In the genomic region with DNA sequence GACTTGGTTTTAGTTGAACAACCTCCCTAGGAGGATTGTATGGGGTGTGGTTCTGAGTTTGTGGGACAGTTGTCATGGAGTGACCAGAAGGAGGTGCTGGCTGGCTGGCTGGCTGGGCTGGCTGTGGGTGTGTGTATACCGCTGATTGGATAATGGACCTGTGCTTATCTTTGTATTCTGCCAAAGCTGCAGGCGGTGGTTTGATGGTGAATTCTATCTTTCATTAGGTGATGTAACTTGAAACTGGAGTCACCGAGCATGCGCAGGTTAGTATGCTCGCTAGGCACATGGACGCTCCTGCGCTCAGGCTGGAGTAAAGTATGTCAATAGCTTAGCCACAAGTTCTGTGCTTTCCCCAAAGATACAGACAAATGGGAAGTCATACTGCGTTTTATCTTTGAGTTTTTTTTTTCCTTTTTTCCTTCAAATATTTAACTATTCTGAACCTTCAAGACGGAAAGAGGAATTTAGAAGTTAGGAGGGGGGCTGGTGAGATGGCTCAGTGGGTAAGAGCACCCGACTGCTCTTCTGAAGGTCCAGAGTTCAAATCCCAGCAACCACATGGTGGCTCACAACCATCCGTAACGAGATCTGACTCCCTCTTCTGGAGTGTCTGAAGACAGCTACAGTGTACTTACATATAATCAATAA, we compare ENCODE assay signal across 31 mouse cellular contexts. TPM values are rescaled to one million over a fixed set of nuclear protein-coding genes. Genes with fewer than 3 reads are reported as not detected.
DNase-seq lines count a peak whose midpoint lies in the region; ATAC-seq and TF ChIP-seq lines count a peak whose summit lies in the region.
"Had no signal": no experiment of that assay in that cellular context is flagged by ENCODE, and none has a peak within 500 bp of the region (broad histone marks: within the 10 kb centered on the region; RNA-seq: fewer than 3 reads in every experiment).

No protein-coding gene starts in this region.

- no peaks in the 10 kb centered on the region for H3K9me3 ChIP-seq in intestine, embryonic 14.5 days (ENCODE audit: control insufficient read depth, low read length)
- H3K9me3 ChIP-seq in intestine, embryonic 16.5 days (ENCODE audit: control insufficient read depth, low read length): no peaks in the 10 kb centered on the region
- H3K9me3 ChIP-seq in MEL (replicated peaks; ENCODE audit: insufficient read depth, low read length): no peaks in the 10 kb centered on the region
- H3K9me3 ChIP-seq in embryonic facial prominence, embryonic 10.5 days: peaks cover 6% of the 10 kb centered on the region; the same call in 1 of the 2 replicates
- H3K9me3 ChIP-seq: embryonic facial prominence, embryonic 13.5 days; forebrain, embryonic 12.5 days; forebrain, embryonic 15.5 days; heart, embryonic 10.5 days; hindbrain, embryonic 12.5 days; hindbrain, embryonic 15.5 days; intestine, embryonic 15.5 days had no signal

- H3K79me2 ChIP-seq in MEL (ENCODE audit: control insufficient read depth, insufficient read depth, low read length, poor library complexity): peaks cover 6% of the 10 kb centered on the region; the same call in 1 of the 2 replicates

- H3K9ac ChIP-seq in intestine, embryonic 14.5 days (ENCODE audit: low read length): no peak overlapping the region
- H3K9ac ChIP-seq in intestine, embryonic 16.5 days (ENCODE audit: low read depth, low read length): no peak overlapping the region
- H3K9ac ChIP-seq in MEL (ENCODE audit: control insufficient read depth, low read depth, low read length, poor library complexity, severe bottlenecking): peak overlapping the region; percentile 92
- H3K9ac ChIP-seq: embryonic facial prominence, embryonic 13.5 days; forebrain, embryonic 12.5 days; forebrain, embryonic 15.5 days; heart, embryonic 13.5 days; hindbrain, embryonic 12.5 days; hindbrain, embryonic 15.5 days; intestine, embryonic 15.5 days had no signal

- H3K4me1 ChIP-seq in intestine, embryonic 14.5 days (replicated peaks; ENCODE audit: control insufficient read depth, insufficient read depth, low read length): no peaks in the 10 kb centered on the region
- H3K4me1 ChIP-seq in intestine, embryonic 16.5 days (ENCODE audit: control insufficient read depth, insufficient read depth, low read length): no peaks in the 10 kb centered on the region
- peaks cover 0 to 15% of the 10 kb centered on the region in 2 experiments; a peak in 3 of 4 replicates for H3K4me1 ChIP-seq in MEL (ENCODE audit: control insufficient read depth in 1 of 2, insufficient read depth in 2 of 2, low read length in 2 of 2)
- no peaks in the 10 kb centered on the region for H3K4me1 ChIP-seq in embryonic facial prominence, embryonic 10.5 days
- H3K4me1 ChIP-seq: embryonic facial prominence, embryonic 13.5 days; forebrain, embryonic 12.5 days; forebrain, embryonic 15.5 days; heart, embryonic 10.5 days; hindbrain, embryonic 12.5 days; hindbrain, embryonic 15.5 days; intestine, embryonic 15.5 days had no signal

- peak; percentile 37 for TF ChIP-seq RAD21 in MEL (IDR thresholded peaks at IDR 0.05; ENCODE audit: low read depth, low read length)

- H3K4me2 ChIP-seq in intestine, embryonic 14.5 days (ENCODE audit: low read length): no peak overlapping the region
- no peak overlapping the region for H3K4me2 ChIP-seq in intestine, embryonic 16.5 days (ENCODE audit: low read depth, low read length)
- H3K4me2 ChIP-seq: embryonic facial prominence, embryonic 13.5 days; forebrain, embryonic 12.5 days; forebrain, embryonic 15.5 days; heart, embryonic 13.5 days; hindbrain, embryonic 12.5 days; hindbrain, embryonic 15.5 days; intestine, embryonic 15.5 days had no signal

- WGBS in intestine, embryonic 14.5 days: 86% methylated on average over 10 of the region's 12 CpGs
- WGBS in intestine, embryonic 16.5 days: 84% methylated on average over 10 of the region's 12 CpGs
- 88% methylated on average over 12 of the region's 12 CpGs for WGBS in embryonic facial prominence, embryonic 10.5 days

- ATAC-seq in intestine, embryonic 14.5 days (replicated peaks; ENCODE audit: low FRiP score, low TSS enrichment, low read depth): no peak
- no peak for ATAC-seq in intestine, embryonic 16.5 days
- ATAC-seq in megakaryocyte progenitor cell, adult 5-6 weeks (replicated peaks; ENCODE audit: poor library complexity): peak; percentile 48; the same call in 1 of the 2 replicates
- ATAC-seq: activated CD4-positive, CD25-positive, alpha-beta regulatory T cell, adult 4 months; forebrain, embryonic 15.5 days; intestine, embryonic 15.5 days had no signal

- no peaks in the 10 kb centered on the region for H3K36me3 ChIP-seq in intestine, embryonic 14.5 days (ENCODE audit: control insufficient read depth, insufficient read depth, low read length)
- no peaks in the 10 kb centered on the region for H3K36me3 ChIP-seq in intestine, embryonic 16.5 days (ENCODE audit: control insufficient read depth, insufficient read depth, low read length)
- peaks cover 0 to 13% of the 10 kb centered on the region in 2 experiments; a peak in 2 of 4 replicates for H3K36me3 ChIP-seq in MEL (ENCODE audit: control insufficient read depth in 1 of 2, insufficient read depth in 2 of 2, low read length in 2 of 2)
- no peaks in the 10 kb centered on the region for H3K36me3 ChIP-seq in embryonic facial prominence, embryonic 10.5 days (replicated peaks)
- H3K36me3 ChIP-seq: embryonic facial prominence, embryonic 13.5 days; forebrain, embryonic 12.5 days; forebrain, embryonic 15.5 days; heart, embryonic 10.5 days; heart, embryonic 13.5 days; hindbrain, embryonic 12.5 days; hindbrain, embryonic 15.5 days; intestine, embryonic 15.5 days had no signal

- no peaks in the 10 kb centered on the region for H3K27me3 ChIP-seq in intestine, embryonic 14.5 days (replicated peaks; ENCODE audit: control insufficient read depth, insufficient read depth, low read length)
- H3K27me3 ChIP-seq in intestine, embryonic 16.5 days (replicated peaks; ENCODE audit: control insufficient read depth, insufficient read depth, low read length): no peaks in the 10 kb centered on the region
- H3K27me3 ChIP-seq in MEL (ENCODE audit: control insufficient read depth in 1 of 2, insufficient read depth in 2 of 2, low read length in 2 of 2): no peaks in the 10 kb centered on the region
- no peaks in the 10 kb centered on the region for H3K27me3 ChIP-seq in embryonic facial prominence, embryonic 10.5 days (replicated peaks; ENCODE audit: low read depth, poor library complexity, severe bottlenecking)
- H3K27me3 ChIP-seq: embryonic facial prominence, embryonic 13.5 days; forebrain, embryonic 12.5 days; forebrain, embryonic 15.5 days; heart, embryonic 13.5 days; hindbrain, embryonic 12.5 days; hindbrain, embryonic 15.5 days; intestine, embryonic 15.5 days had no signal

- peak; percentile 45 for DNase-seq in intestine, embryonic 14.5 days (ENCODE audit: low spot score)
- DNase-seq in 416B (ENCODE audit: low read depth) (peak; percentile 28), MEL (ENCODE audit: low read depth, low spot score) (peak; percentile 94)
- DNase-seq in left cerebral cortex, adult 11 months (ENCODE audit: low spot score): no peak
- DNase-seq in heart, postnatal 25 days (ENCODE audit: low spot score): no peak
- no peak for DNase-seq in embryonic facial prominence, embryonic 10.5 days (ENCODE audit: low spot score)
- DNase-seq: adrenal gland, postnatal 10 days; B cell, adult 2 months; cerebellum, adult 11 months; cerebellum, adult 2 months; cerebellum, adult 9-11 months; cerebellum, postnatal 25 days; gastrocnemius, postnatal 25 days; heart, adult 2 months; heart, postnatal 14 days had no signal

- TF ChIP-seq EP300 in MEL (IDR thresholded peaks at IDR 0.05; ENCODE audit: low read depth in 1 of 2, low read length in 2 of 2): peak in 1 of 2 experiments; percentile 44; a peak in 1 of 4 replicates

- H3K4me3 ChIP-seq in intestine, embryonic 14.5 days (ENCODE audit: low read depth, low read length): no peak overlapping the region
- H3K4me3 ChIP-seq in intestine, embryonic 16.5 days (ENCODE audit: low read length): no peak overlapping the region
- peak overlapping the region in 1 of 2 experiments; percentile 3; a peak in 2 of 4 replicates for H3K4me3 ChIP-seq in MEL (ENCODE audit: control insufficient read depth in 1 of 2, insufficient read depth in 1 of 2, low read depth in 2 of 2, low read length in 2 of 2)
- H3K4me3 ChIP-seq in embryonic facial prominence, embryonic 10.5 days: no peak overlapping the region
- H3K4me3 ChIP-seq: embryonic facial prominence, embryonic 13.5 days; erythroblast, embryonic 14.5 days; forebrain, embryonic 12.5 days; forebrain, embryonic 15.5 days; heart, adult 2 months; heart, embryonic 10.5 days; heart, embryonic 13.5 days; hindbrain, embryonic 12.5 days; hindbrain, embryonic 15.5 days; intestine, embryonic 15.5 days had no signal

- intact Hi-C loops in heart, postnatal 25 days (cut with DNase I): no loop called here

- no peak overlapping the region for H3K27ac ChIP-seq in intestine, embryonic 14.5 days (ENCODE audit: low read depth)
- H3K27ac ChIP-seq in intestine, embryonic 16.5 days (ENCODE audit: low read length): no peak overlapping the region
- peak overlapping the region; percentile 98 for H3K27ac ChIP-seq in MEL (ENCODE audit: control insufficient read depth, low read depth, low read length)
- no peak overlapping the region for H3K27ac ChIP-seq in embryonic facial prominence, embryonic 10.5 days (replicated peaks)
- H3K27ac ChIP-seq: embryonic facial prominence, embryonic 13.5 days; forebrain, embryonic 12.5 days; forebrain, embryonic 15.5 days; heart, adult 2 months; heart, embryonic 10.5 days; heart, embryonic 13.5 days; hindbrain, embryonic 12.5 days; hindbrain, embryonic 15.5 days; intestine, embryonic 15.5 days had no signal

- peak; percentile 39 to 69; a peak in 3 of 4 replicates for TF ChIP-seq POLR2A in MEL (IDR thresholded peaks at IDR 0.05; ENCODE audit: control insufficient read depth in 1 of 2, insufficient read depth in 1 of 2, low read depth in 1 of 2, low read length in 2 of 2, poor library complexity in 1 of 2)

- TF ChIP-seq CTCF in MEL (IDR thresholded peaks at IDR 0.05 in 2 of 3, conservative IDR thresholded peaks at IDR 0.05 in 1 of 3; ENCODE audit: control insufficient read depth in 1 of 3, insufficient read depth in 1 of 3, low read depth in 2 of 3, low read length in 3 of 3, poor library complexity in 1 of 3, severe bottlenecking in 1 of 3): peak in 2 of 3 experiments; percentile 54 to 55; a peak in 4 of 6 replicates

RNA-seq across cellular contexts. Expression of a gene that starts 13.6 kb away (rescaled TPM):
- polyA plus RNA-seq in intestine, embryonic 14.5 days (2014; fragmentation: Nextera tagmentation; extraction: Ambion mirVana): 0.12 TPM in 1 of 2 replicates, not detected in the other
- polyA plus RNA-seq in intestine, embryonic 16.5 days (2015; fragmentation: Nextera tagmentation; extraction: Ambion mirVana): not detected in 2 replicates
- total RNA-seq in MEL (2012; rRNA removed): 0.03 and 0.04 TPM in 2 replicates
- polyA plus RNA-seq in MEL (2012; ENCODE audit: insufficient read depth in 1 of 2, insufficient read length in 2 of 2, low read depth in 1 of 2, low replicate concordance in 2 of 2, missing spikeins in 1 of 2): under 1 TPM in 1 of 2 experiments, not detected in 1; 0.38 TPM
- total RNA-seq in megakaryocyte progenitor cell, adult 5-6 weeks (2015): 0.20 TPM in 1 of 2 replicates, not detected in the other
- total RNA-seq in megakaryocyte progenitor cell, adult 5-6 weeks (2017): not detected in 2 replicates
- not detected for total RNA-seq in heart, postnatal 25 days (2021)
- 0.06 TPM in 1 of 2 replicates, not detected in the other for polyA plus RNA-seq in embryonic facial prominence, embryonic 10.5 days (2016; fragmentation: Nextera tagmentation; extraction: Ambion mirVana)
- total RNA-seq: adrenal gland, postnatal 10 days; common myeloid progenitor, adult 5-6 weeks; gastrocnemius, adult 8-10 months; gastrocnemius, postnatal 25 days; heart, adult 2 months; heart, postnatal 14 days; hematopoietic stem cell, adult 5-6 weeks had no signal
- polyA plus RNA-seq: activated CD4-positive, CD25-positive, alpha-beta regulatory T cell, adult 4 months; erythroblast, embryonic 14.5 days; heart, adult 2 months; heart, embryonic 10.5 days; heart, embryonic 13.5 days; heart, embryonic 16.5 days; hindbrain, embryonic 12.5 days; intestine, embryonic 15.5 days had no signal

RNA-seq across cellular contexts. Expression of a gene that starts 47.8 kb away (rescaled TPM):
- 27.5 and 28.8 TPM in 2 replicates for polyA plus RNA-seq in intestine, embryonic 14.5 days (2014; fragmentation: Nextera tagmentation; extraction: Ambion mirVana)
- polyA plus RNA-seq in intestine, embryonic 16.5 days (2015; fragmentation: Nextera tagmentation; extraction: Ambion mirVana): 20.4 and 21.7 TPM in 2 replicates
- 15.7 and 16.9 TPM in 2 replicates for total RNA-seq in MEL (2012; rRNA removed)
- polyA plus RNA-seq in MEL (2012; ENCODE audit: insufficient read depth in 1 of 2, insufficient read length in 2 of 2, low read depth in 1 of 2, low replicate concordance in 2 of 2, missing spikeins in 1 of 2): 10 to 100 TPM in 1 of 2 experiments, not detected in 1; 18.1 TPM
- total RNA-seq in megakaryocyte progenitor cell, adult 5-6 weeks (2015): 36.9 and 40.2 TPM in 2 replicates
- 46.5 and 53.8 TPM in 2 replicates for total RNA-seq in megakaryocyte progenitor cell, adult 5-6 weeks (2017)
- total RNA-seq in heart, postnatal 25 days (2021): 10 to 100 TPM; 23.9 to 26.2 TPM
- 20.1 and 20.7 TPM in 2 replicates for polyA plus RNA-seq in embryonic facial prominence, embryonic 10.5 days (2016; fragmentation: Nextera tagmentation; extraction: Ambion mirVana)

Comparison
In these comparisons a context has a peak if more than half of its experiments do, and no peak if none do; other contexts are left out.
1. DNase-seq: peak in intestine, embryonic 14.5 days (single experiment), 416B (single experiment) and MEL (single experiment); none in left cerebral cortex, adult 11 months (single experiment), heart, postnatal 25 days (single experiment) and embryonic facial prominence, embryonic 10.5 days (single experiment).